Mouse (Mus musculus): ENCODE measurements around the gene Tprn. TPM values are rescaled to one million over a fixed set of nuclear protein-coding genes. Genes with fewer than 3 reads are reported as not detected.

Gene Tprn
- polyA plus RNA-seq, 1 experiment from 2014 or later = 10.1 TPM

DNA sequence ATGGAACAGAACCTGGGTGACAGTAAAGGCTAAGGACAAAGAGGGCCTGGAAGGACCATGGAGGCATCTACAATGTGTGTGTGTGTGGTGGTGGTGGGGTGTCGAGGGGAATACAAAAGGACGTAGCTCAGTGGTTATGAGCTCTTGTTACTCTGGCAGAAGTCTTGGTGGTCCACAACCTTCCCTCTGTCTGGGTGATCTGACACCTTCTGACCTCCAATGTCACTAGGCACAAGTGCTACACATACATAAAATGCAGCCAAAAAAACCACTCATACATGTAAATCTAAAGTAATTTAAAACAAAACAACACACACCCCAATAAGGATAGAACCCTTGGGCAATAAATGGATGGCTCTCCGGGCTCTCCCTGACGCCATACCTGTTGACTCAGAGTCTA lies 35.0 kb upstream of the Tprn start:
- no peak overlapping the region for H3K9ac ChIP-seq (replicated peaks)
- no peak for ATAC-seq (ENCODE audit: low FRiP score, low read depth)
- H3K4me1 ChIP-seq = peaks cover 22% of the 10 kb centered on the region
- H3K27ac ChIP-seq (replicated peaks) = no peak overlapping the region
- peaks cover 20% of the 10 kb centered on the region for H3K27me3 ChIP-seq
- H3K36me3 ChIP-seq = no peaks in the 10 kb centered on the region
- WGBS = 88% methylated on average over 4 of the region's 4 CpGs
- no peaks in the 10 kb centered on the region for H3K9me3 ChIP-seq
- H3K4me2 ChIP-seq (replicated peaks) = no peak overlapping the region
- no peak overlapping the region for H3K4me3 ChIP-seq

DNA sequence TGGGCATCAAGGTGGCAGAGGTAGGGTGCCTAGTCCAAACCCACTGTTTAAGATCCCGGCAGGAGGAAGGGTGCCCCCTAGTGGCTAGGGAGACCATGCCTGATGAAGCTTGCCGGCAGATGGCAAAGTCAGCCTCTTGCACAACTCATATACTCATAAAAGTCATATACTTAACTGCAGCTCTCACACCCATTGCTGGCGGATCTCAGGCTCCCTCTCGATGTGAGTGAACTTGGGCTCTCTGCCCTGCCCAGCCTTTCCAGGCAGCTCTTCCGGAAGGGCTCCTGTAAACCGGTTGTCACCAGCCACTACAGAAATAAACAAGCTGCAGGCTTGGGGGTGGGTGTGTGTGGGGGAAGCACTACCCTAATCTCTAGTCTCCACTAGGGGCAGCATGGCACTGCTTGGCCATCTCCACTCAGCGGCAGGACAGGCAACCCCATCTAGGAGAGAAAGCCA lies 34.0 kb upstream of the Tprn start:
- Histone ChIP-seq H3K36me3 (no peaks in the 10 kb centered on the region), H3K27ac (replicated peaks) (peak overlapping the region; percentile 44; the same call in 1 of the 2 replicates), H3K4me2 (replicated peaks) (peak overlapping the region; percentile 34), H3K9me3 (no peaks in the 10 kb centered on the region), H3K4me1 (peaks cover 15% of the 10 kb centered on the region), H3K9ac (replicated peaks) (no peak overlapping the region), H3K27me3 (peaks cover 21% of the 10 kb centered on the region), H3K4me3 (peak overlapping the region; percentile 6; the same call in 1 of the 2 replicates)
- ATAC-seq (ENCODE audit: low FRiP score, low read depth) = no peak
- WGBS = 0% methylated on average over 7 of the region's 7 CpGs

DNA sequence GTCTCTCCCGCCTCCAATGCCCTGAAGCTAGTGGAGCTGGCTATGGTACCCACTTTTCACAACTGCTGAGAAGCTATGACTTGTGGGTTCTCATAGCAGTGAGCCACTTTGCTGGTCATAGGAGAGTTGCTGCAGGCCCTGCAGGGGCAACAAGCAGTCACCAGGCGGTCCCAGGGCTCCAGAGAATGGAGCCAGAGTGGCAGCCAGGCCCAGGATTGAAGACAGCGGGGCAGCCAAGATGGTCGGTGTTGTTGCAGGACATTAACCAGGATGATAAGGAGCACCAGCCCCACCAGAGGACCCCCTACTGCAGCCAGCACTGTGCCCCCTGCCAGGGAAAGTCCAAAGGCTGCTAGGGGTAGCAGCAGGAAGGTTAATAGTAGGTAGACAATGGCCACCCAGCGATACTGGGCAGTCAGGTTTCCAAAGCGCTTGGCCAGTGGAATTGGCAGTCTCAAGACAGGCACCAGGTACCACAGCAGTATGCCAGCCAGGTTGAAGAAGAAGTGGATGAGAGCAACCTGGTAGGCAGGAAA lies 33.4 kb upstream of the Tprn start:
- peaks cover 11% of the 10 kb centered on the region for H3K4me1 ChIP-seq
- H3K4me2 ChIP-seq (replicated peaks) = peak overlapping the region; percentile 34; the same call in 1 of the 2 replicates
- peaks cover 21% of the 10 kb centered on the region for H3K27me3 ChIP-seq
- 0 out of 2 replicates have a peak overlapping the region, but pooled peaks have one; percentile 44 for H3K27ac ChIP-seq (replicated peaks)
- H3K9ac ChIP-seq (replicated peaks) = no peak overlapping the region
- ATAC-seq (ENCODE audit: low FRiP score, low read depth) = no peak
- H3K4me3 ChIP-seq = no peak overlapping the region
- no peaks in the 10 kb centered on the region for H3K9me3 ChIP-seq
- WGBS = 70% methylated on average over 6 of the region's 6 CpGs
- no peaks in the 10 kb centered on the region for H3K36me3 ChIP-seq

DNA sequence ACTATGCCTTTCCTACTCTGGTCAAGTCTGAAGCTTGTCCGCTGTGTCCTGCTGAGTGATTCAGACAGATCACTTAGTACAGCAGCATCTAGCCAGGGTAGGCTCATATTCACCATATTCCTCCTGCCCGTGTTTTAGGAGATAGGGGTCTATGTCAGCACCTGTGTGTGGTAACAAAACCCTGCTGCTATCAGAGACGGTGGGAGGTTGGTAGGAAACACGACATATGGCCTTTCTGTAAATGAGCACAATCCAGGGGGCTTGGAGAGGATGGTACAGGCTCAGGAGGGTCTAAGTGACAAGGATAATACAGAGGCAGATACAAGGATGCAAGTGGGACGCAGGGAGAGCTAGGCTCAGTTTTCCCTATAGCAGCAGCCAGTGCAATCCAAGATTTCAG lies 32.8 kb upstream of the Tprn start:
- Histone ChIP-seq H3K36me3 (no peaks in the 10 kb centered on the region), H3K4me2 (replicated peaks) (no peak overlapping the region), H3K4me3 (no peak overlapping the region), H3K4me1 (peaks cover 11% of the 10 kb centered on the region), H3K9me3 (no peaks in the 10 kb centered on the region), H3K9ac (replicated peaks) (no peak overlapping the region), H3K27ac (replicated peaks) (no peak overlapping the region), H3K27me3 (peaks cover 21% of the 10 kb centered on the region)
- WGBS = 88% methylated on average over 5 of the region's 5 CpGs
- ATAC-seq (ENCODE audit: low FRiP score, low read depth) = no peak

DNA sequence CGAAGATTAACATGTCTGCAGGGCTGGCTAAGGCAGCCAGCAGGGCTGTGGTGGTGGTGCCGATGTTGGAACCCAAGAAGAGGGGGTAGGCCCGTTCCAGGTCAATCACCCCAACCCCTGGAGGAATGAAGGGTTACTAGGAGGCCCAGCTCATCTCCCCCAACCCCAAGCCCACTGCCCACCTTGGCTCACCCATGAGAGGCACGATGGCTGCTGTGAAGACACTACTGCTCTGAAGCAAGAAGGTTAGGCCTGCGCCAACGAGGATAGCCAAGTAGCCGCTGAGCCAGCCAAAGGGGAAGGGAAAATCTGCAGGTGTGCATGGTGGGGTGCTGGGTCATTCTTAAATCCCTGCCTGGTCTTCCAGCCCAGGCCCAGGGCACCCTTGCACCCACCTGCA lies 31.8 kb upstream of the Tprn start:
- Histone ChIP-seq H3K27me3 (peaks cover 21% of the 10 kb centered on the region), H3K4me2 (replicated peaks) (no peak overlapping the region), H3K27ac (replicated peaks) (no peak overlapping the region), H3K4me3 (no peak overlapping the region), H3K9me3 (no peaks in the 10 kb centered on the region), H3K4me1 (peaks cover 7% of the 10 kb centered on the region), H3K9ac (replicated peaks) (no peak overlapping the region), H3K36me3 (no peaks in the 10 kb centered on the region)
- WGBS = 85% methylated on average over 7 of the region's 7 CpGs
- ATAC-seq (ENCODE audit: low FRiP score, low read depth) = no peak

DNA sequence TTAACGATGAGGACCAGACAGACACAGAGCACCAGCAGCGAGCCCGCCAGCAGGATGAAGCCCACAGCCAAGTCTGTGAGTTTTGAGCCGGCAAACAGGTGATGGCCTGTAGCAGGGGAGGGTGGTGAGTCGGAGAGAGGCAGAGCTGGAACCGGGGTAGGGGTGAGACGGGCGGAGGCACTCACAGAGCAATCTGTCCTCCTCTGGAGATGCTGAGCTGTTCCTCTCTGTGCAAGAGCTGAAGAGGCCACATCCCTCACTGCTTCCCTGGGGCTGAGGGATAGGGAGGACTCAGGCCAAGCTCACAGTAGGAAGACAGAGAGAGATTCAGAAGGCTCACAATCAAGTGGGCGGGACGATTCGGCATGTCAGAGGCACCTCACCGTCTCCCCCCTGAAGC lies 31.4 kb upstream of the Tprn start:
- no peak for ATAC-seq (ENCODE audit: low FRiP score, low read depth)
- no peak overlapping the region for H3K27ac ChIP-seq (replicated peaks)
- H3K9ac ChIP-seq (replicated peaks) = no peak overlapping the region
- 50% methylated on average over 12 of the region's 12 CpGs for WGBS
- peaks cover 21% of the 10 kb centered on the region for H3K27me3 ChIP-seq
- H3K9me3 ChIP-seq = no peaks in the 10 kb centered on the region
- no peak overlapping the region for H3K4me3 ChIP-seq
- peaks cover 4% of the 10 kb centered on the region; the same call in 1 of the 2 replicates for H3K4me1 ChIP-seq
- no peak overlapping the region for H3K4me2 ChIP-seq (replicated peaks)
- H3K36me3 ChIP-seq = no peaks in the 10 kb centered on the region

DNA sequence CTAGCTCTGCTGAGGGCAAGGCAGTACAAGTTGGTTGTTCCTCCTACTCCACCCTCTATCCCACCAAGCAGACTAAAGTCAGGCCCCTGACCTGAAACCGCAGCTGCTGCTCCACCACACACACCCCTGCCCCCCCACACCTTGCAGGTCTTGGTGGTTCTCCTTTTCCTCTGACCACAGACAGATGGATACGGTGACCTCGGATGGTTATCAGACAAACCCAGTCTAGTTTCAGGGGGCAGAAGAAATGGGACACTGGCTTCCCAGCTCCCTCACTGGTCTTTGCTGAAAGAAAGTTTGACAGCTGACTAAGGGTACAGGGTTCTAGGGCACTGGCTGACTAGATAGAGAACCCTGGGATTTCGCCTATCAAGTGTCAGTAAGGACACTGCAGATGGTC lies 29.0 kb upstream of the Tprn start:
- peaks cover 4% of the 10 kb centered on the region; the same call in 1 of the 2 replicates for H3K4me1 ChIP-seq
- no peaks in the 10 kb centered on the region for H3K36me3 ChIP-seq
- no peak overlapping the region for H3K4me2 ChIP-seq (replicated peaks)
- no peak overlapping the region for H3K4me3 ChIP-seq
- H3K27me3 ChIP-seq = peaks cover 21% of the 10 kb centered on the region
- H3K27ac ChIP-seq (replicated peaks) = no peak overlapping the region
- H3K9ac ChIP-seq (replicated peaks) = no peak overlapping the region
- WGBS = 77% methylated on average over 4 of the region's 4 CpGs
- H3K9me3 ChIP-seq = no peaks in the 10 kb centered on the region
- ATAC-seq (ENCODE audit: low FRiP score, low read depth) = no peak

DNA sequence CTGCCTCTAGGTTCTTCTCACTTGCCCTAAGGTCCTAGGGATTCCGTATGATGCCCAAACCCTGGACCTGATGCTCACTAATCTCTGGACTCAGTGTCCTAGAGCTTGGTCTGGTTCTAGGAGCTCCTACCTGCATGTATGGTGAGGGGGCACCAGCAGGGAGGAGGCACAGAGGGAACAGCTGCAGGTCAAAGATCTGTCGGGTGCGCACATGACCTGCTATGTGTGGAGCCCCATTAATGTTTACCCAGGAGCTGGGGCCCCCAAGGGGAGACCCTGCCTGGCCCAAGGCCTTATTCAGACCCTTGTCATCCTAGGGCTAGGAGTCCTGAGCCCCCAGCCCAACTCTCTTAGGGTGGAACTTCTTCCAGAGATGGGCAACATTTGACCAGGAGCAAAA lies 28.4 kb upstream of the Tprn start, which contains the start of gene Slc34a3:
Gene Slc34a3, minus strand, starts transcription at position 315 of the 400 bp plus-strand sequence.
- peaks cover 24% of the 10 kb centered on the region for H3K27me3 ChIP-seq
- H3K27ac ChIP-seq (replicated peaks) = no peak within 1 kb of the TSS
- no peak within 1 kb of the TSS for H3K4me3 ChIP-seq
- no peak within 1 kb of the TSS for H3K9ac ChIP-seq (replicated peaks)
- no peak within 1 kb of the TSS for H3K4me2 ChIP-seq (replicated peaks)
- WGBS = 84% methylated on average over 3 of the region's 3 CpGs
- no peaks in the 10 kb centered on the region for H3K36me3 ChIP-seq
- no peak for ATAC-seq (ENCODE audit: low FRiP score, low read depth)
- no peaks in the 10 kb centered on the region for H3K9me3 ChIP-seq
- H3K4me1 ChIP-seq = no peaks in the 10 kb centered on the region

DNA sequence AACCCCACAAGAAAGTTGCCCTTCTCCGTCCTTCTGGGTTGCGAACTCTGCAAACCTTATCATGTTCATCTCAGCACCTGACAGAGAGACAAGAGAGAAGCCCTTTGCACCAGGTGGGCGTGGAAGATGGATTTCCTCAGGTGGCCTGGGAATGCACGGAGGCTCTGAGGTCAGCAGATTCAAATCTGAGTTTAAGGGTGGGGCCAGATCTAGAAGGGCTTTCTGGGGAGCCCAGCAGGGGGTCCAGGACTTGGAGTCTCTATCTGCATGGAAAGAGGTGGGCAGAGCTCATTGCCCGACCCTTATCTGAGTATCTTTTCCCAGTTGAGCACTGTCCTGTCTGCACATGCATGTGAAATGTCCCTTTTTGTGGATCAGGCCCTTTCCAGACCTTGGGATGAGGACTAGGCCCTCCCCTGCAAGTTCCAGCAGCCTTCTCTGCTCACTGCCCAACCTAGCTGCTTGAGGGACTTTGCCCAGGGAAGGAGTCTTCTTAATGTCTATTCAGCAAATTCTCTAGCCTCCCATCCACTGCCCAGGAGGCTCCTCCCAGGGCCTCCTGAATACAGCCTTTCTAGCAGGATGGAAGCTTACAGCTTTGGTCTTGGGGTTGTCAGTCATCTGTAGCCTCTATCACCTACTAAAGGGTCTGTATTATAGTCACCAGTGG lies 27.7 kb upstream of the Tprn start:
- H3K36me3 ChIP-seq = no peaks in the 10 kb centered on the region
- H3K27ac ChIP-seq (replicated peaks) = no peak overlapping the region
- H3K4me1 ChIP-seq = no peaks in the 10 kb centered on the region
- no peak overlapping the region for H3K4me2 ChIP-seq (replicated peaks)
- H3K9ac ChIP-seq (replicated peaks) = no peak overlapping the region
- 71% methylated on average over 5 of the region's 5 CpGs for whole genome bisulfite sequencing
- no peaks in the 10 kb centered on the region for H3K9me3 ChIP-seq
- no peak overlapping the region for H3K4me3 ChIP-seq
- H3K27me3 ChIP-seq = peaks cover 21% of the 10 kb centered on the region
- no peak for ATAC-seq (ENCODE audit: low FRiP score, low read depth)

DNA sequence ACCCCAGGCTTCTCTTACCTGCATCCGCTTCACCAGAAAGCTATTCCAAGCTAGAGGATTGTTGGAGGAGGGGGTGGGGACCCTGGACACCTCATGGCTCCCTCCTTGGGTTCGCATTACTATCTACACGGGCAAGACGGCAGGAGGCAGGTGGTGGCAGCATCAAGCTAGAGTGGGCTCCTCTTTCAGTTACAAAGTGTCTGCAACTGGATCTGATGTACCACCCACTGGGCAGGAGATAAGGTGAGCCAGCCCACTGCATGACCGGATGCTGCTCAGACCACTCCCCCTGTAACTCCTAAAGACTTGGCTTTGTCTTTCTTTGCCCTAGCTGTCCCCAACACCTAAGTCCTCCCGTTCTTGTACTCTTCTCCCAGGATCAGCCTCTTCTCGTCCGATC lies 25.8 kb upstream of the Tprn start, which contains the start of gene Rnf224:
Gene Rnf224, minus strand, starts transcription at position 174 of the 400 bp plus-strand sequence.
- no peak for ATAC-seq (ENCODE audit: low FRiP score, low read depth)

DNA sequence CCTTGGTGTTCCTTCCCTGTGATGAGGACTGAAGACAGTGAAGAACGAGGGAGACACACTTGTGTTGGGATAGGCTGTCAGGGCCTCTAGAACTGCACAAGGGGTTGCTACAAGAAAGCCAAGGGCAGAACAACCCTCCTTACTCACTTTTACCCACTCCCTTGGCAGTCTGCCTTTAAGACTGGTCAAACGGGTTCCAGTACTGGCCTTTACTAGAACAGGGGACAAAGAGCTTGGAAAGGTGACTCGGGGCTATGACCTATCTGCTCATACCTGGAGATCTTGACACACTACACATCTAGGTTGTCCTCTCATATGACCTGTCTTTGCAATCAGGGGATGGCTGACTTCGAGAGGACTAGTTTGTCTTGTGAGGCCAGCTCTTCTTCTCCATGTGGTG lies 24.9 kb upstream of the Tprn start:
- H3K36me3 ChIP-seq = no peaks in the 10 kb centered on the region
- peaks cover 23% of the 10 kb centered on the region for H3K27me3 ChIP-seq
- no peaks in the 10 kb centered on the region for H3K9me3 ChIP-seq
- peaks cover 23% of the 10 kb centered on the region for H3K4me1 ChIP-seq
- no peak for ATAC-seq (ENCODE audit: low FRiP score, low read depth)
- H3K4me3 ChIP-seq = no peak overlapping the region
- H3K27ac ChIP-seq (replicated peaks) = no peak overlapping the region
- H3K4me2 ChIP-seq (replicated peaks) = no peak overlapping the region
- 74% methylated on average over 4 of the region's 4 CpGs for WGBS
- H3K9ac ChIP-seq (replicated peaks) = no peak overlapping the region

More for the DNA sequence above, 25.8 kb upstream of the Tprn start, which contains the start of gene Rnf224:
- H3K4me2 ChIP-seq (replicated peaks) = no peak within 1 kb of the TSS
- no peaks in the 10 kb centered on the region for H3K36me3 ChIP-seq
- no peak within 1 kb of the TSS for H3K27ac ChIP-seq (replicated peaks)
- H3K4me1 ChIP-seq = peaks cover 14% of the 10 kb centered on the region
- H3K27me3 ChIP-seq = peaks cover 18% of the 10 kb centered on the region
- H3K9me3 ChIP-seq = no peaks in the 10 kb centered on the region
- WGBS = 41% methylated on average over 8 of the region's 8 CpGs
- no peak within 1 kb of the TSS for H3K9ac ChIP-seq (replicated peaks)
- no peak within 1 kb of the TSS for H3K4me3 ChIP-seq

DNA sequence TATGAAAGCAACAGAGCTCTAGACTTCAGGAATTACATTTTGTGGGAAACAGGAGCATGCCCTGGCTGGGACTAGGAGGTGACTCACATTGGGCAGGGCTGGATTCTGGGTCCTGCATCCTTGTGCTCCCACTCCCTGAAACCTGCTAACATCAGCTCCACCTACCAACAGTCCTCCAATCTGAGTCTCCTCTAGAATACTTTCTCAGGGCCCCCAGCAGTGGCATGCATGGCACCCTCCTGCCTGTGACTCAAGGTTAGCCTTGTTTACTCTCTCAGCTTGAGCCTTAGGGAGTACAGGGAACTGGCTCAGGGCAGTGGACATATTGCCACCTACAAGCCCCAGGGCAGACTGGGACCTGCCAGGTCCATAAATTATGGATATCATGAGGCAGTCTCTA lies 24.3 kb upstream of the Tprn start:
- H3K36me3 ChIP-seq = no peaks in the 10 kb centered on the region
- H3K27ac ChIP-seq (replicated peaks) = no peak overlapping the region
- ATAC-seq (ENCODE audit: low FRiP score, low read depth) = no peak
- no peak overlapping the region for H3K9ac ChIP-seq (replicated peaks)
- no peak overlapping the region for H3K4me3 ChIP-seq
- peaks cover 28% of the 10 kb centered on the region for H3K27me3 ChIP-seq
- H3K4me2 ChIP-seq (replicated peaks) = no peak overlapping the region
- no peaks in the 10 kb centered on the region for H3K9me3 ChIP-seq
- peaks cover 29% of the 10 kb centered on the region for H3K4me1 ChIP-seq
